Mouse (Mus musculus): ENCODE data around the gene Olfr27. TPM values are rescaled to one million over a fixed set of nuclear protein-coding genes. Genes with fewer than 3 reads are reported as not detected.

Gene Olfr27
- total RNA-seq (2023; ENCODE audit: inconsistent age), result not detected in 4 replicates

GRCm38 (mm10) chr9:39127831-39128230 is at the start of gene Olfr27:
Gene Olfr27 (plus strand): TSS chr9:39128131.

GRCm38 (mm10) chr9:39078787-39079186 is 49.1 kb upstream of the Olfr27 start, which contains the start of gene Olfr938:
Gene Olfr938 (minus strand): TSS chr9:39078887.

GRCm38 (mm10) chr9:39166004-39166403 is 38.1 kb downstream of the Olfr27 start, which contains the start of gene Olfr943:
Gene Olfr943 (plus strand): TSS chr9:39166304.

Other genes with a start within 250 kb of the Olfr27 start
- gene Olfr930, start 198.3 kb upstream of the Olfr27 start, total RNA-seq (2023; ENCODE audit: inconsistent age), result not detected in 4 replicates
- gene Olfr933, start 155.8 kb upstream of the Olfr27 start, total RNA-seq (2023; ENCODE audit: inconsistent age), result not detected in 4 replicates
- not detected in 4 replicates for gene Olfr934, start 139.8 kb upstream of the Olfr27 start, total RNA-seq (2023; ENCODE audit: inconsistent age)
- not detected in 4 replicates for gene Olfr935, start 128.4 kb upstream of the Olfr27 start, total RNA-seq (2023; ENCODE audit: inconsistent age)
- not detected in 4 replicates for gene Olfr146, start 104.8 kb upstream of the Olfr27 start, total RNA-seq (2023; ENCODE audit: inconsistent age)
- not detected in 4 replicates for gene Olfr937, start 63.2 kb upstream of the Olfr27 start, total RNA-seq (2023; ENCODE audit: inconsistent age)
- gene Olfr938, start 49.2 kb upstream of the Olfr27 start, total RNA-seq (2023; ENCODE audit: inconsistent age), result not detected in 4 replicates
- not detected in 4 replicates for gene Olfr943, start 38.2 kb downstream of the Olfr27 start, total RNA-seq (2023; ENCODE audit: inconsistent age)
- gene Olfr944, start 73.8 kb downstream of the Olfr27 start, total RNA-seq (2023; ENCODE audit: inconsistent age), result not detected in 4 replicates
- gene Olfr1537, start 121.9 kb downstream of the Olfr27 start, total RNA-seq (2023; ENCODE audit: inconsistent age), result not detected in 4 replicates
- not detected in 4 replicates for gene Olfr945, start 148.7 kb downstream of the Olfr27 start, total RNA-seq (2023; ENCODE audit: inconsistent age)
- not detected in 4 replicates for gene Olfr948, start 197.9 kb downstream of the Olfr27 start, total RNA-seq (2023; ENCODE audit: inconsistent age)

Measured in B cell, adult (primary cell).